Mouse (Mus musculus): Measurements from ENCODE around the gene Ephx4.
"Not testable (repeated sequence)": the region's sequence is repeated elsewhere in the genome, so short reads cannot be mapped to it uniquely, and the experiment has no call there.

Gene Ephx4

DNA sequence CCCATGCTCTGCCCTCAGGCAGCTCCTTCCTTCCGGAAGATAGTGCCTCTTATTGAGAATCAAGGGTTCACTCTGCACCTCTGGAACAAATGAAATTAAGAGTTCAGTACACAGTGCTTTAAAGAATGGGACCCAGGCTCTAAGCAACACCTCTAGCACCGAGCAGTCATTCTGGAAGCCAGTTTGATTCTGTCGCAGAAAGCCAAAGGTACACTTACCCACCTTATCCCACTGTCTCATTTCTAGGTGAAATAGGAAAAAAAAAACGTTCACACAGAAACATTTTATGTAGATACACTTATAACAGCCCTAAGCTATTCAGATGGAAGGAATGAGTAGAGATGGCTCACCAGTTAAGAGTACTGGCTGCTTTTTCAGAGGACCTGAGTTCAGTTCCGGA is at the start of gene Ephx4:
TSS of gene Ephx4 (plus strand) at position 301 of the 400 bp plus-strand sequence.
- in situ Hi-C loops (cut with MboI, MseI), result no loop called here

- in situ Hi-C loops (cut with MboI, MseI), result loop anchor here (10.0 kb wide), 1 partner anchor 151 kb away; the partner anchor contains the start of gene Gm42669
Measured at GRCm38 (mm10) chr5:107353981-107354380, 48.6 kb upstream of the Ephx4 start.

- in situ Hi-C loops (cut with MboI, MseI), result loop anchor here (10.0 kb wide), 1 partner anchor 149 kb away; the partner anchor contains the start of gene Gm42669
Measured at GRCm38 (mm10) chr5:107355801-107356200, 46.7 kb upstream of the Ephx4 start.

DNA sequence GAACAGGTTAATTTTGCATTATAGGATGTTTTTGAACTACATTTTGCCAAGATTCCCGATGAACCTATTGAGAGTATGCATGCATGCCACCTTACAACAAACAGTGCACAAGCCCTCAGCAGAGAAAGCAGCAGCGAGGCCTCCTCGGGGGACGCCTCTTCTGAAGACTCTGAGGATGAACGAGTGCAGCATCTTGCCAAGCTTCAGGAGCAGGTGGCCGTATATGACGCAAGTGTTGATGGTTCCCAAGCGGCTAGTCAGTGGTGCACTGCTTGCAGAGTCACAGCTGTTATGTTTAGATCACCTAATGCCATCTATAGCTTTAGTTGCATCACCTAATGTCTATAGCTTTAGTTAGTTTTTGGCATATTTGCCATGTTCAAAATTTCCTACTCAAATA is 44.8 kb upstream of the Ephx4 start:
- in situ Hi-C loops (cut with MboI, MseI), result loop anchor here (10.0 kb wide), 1 partner anchor 147 kb away; the partner anchor contains the start of gene Gm42669

- in situ Hi-C loops (cut with MboI, MseI), result loop anchor here (10.0 kb wide), 1 partner anchor 145 kb away; the partner anchor contains the start of gene Gm42669
Measured at GRCm38 (mm10) chr5:107359395-107360053, 43.0 kb upstream of the Ephx4 start.

GRCm38 (mm10) chr5:107360054-107360730 is 42.3 kb upstream of the Ephx4 start:
- in situ Hi-C loops (cut with MboI, MseI), result no loop called here

DNA sequence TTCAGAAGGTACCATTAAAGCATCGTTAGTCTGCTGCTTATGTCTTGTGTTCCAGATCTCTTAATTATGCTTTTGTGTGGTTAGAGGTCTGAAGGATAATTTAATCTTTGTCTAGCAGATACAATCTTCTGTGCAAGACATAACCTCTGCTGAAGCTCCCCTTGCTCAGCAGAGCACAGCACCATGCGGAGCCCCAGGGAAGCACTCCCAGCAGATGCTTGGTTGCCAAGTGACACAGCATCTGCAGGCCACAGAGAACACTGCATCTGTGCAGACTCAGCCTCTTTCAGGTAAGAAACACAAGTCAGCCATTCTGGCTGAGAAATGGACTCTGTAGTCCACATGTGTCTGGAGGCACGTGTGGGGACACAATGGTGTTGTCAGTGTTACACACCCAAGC is 32.5 kb upstream of the Ephx4 start:
- in situ Hi-C loops (cut with MboI, MseI), result no loop called here

DNA sequence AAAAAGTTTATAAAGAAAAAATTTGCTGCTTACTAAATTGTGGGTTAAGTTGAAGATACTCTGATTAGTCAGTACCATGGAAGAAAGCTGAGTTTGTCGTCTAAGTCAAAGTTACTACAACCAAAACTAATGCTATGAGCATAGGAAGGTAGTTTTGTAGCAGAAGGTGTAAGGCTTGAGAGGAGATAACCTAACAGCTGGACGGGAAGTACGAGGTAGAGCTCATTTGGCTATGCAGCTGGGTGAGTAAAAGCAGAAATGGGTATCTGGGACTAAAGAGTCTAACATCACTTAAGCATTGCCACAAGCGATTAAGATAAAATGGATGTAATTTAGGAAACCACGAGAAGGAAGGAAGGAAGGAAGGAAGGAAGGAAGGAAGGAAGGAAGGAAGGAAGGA is 31.2 kb upstream of the Ephx4 start:
- in situ Hi-C loops (cut with MboI, MseI), result no loop called here

GRCm38 (mm10) chr5:107373256-107373655 is 29.3 kb upstream of the Ephx4 start:
- in situ Hi-C loops (cut with MboI, MseI), result no loop called here

- in situ Hi-C loops (cut with MboI, MseI), result not testable (repeated sequence)
Measured at GRCm38 (mm10) chr5:107386448-107386847, 16.1 kb upstream of the Ephx4 start.

DNA sequence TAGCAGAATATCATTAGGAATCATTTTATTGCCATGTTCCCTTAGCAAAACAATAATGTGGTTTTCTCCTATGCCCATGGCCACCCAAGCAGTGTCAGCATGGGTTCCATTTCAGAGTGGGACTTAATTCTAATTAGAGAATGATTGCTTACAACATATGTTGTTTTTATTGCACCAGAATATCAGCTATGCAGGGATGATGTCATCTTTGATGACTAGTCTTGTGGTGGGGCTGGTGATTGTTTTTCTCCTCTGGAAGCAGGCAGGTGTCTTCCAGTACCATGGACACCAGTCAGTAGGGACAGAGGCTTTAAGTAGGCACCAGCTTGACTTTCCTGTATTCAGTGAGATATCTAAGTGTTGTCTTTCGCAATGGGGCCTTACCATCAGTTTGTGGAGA is 14.7 kb upstream of the Ephx4 start:
- in situ Hi-C loops (cut with MboI, MseI), result no loop called here

DNA sequence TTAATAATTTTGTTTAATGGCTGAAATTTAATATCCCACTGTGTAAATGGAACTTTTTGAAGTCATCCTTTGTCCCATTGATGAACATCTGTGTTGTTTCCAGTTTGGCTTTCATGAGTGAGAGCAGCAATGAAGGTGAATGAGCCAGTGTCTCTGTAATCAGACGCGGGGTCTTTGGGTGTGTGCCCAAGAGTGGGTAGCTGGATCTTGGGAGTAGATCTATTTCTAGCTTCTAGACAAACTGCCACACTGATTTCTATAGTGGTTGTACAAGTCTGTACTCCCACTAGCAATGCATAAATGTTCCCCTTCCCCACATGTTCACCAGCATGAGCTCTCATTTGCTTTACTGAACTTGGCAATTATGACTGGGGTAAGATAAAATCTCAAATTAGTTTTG is 13.2 kb upstream of the Ephx4 start:
- in situ Hi-C loops (cut with MboI, MseI), result no loop called here

GRCm38 (mm10) chr5:107394437-107394836 is 8.1 kb upstream of the Ephx4 start:
- in situ Hi-C loops (cut with MboI, MseI), result no loop called here

- in situ Hi-C loops (cut with MboI, MseI), result no loop called here
Measured at GRCm38 (mm10) chr5:107403011-107403946, 743 bp downstream of the Ephx4 start.

GRCm38 (mm10) chr5:107403947-107404684 is 1.6 kb downstream of the Ephx4 start:
- in situ Hi-C loops (cut with MboI, MseI), result no loop called here

GRCm38 (mm10) chr5:107405361-107405760 is 2.8 kb downstream of the Ephx4 start:
- in situ Hi-C loops (cut with MboI, MseI), result no loop called here

GRCm38 (mm10) chr5:107410305-107410704 is 7.8 kb downstream of the Ephx4 start:
- in situ Hi-C loops (cut with MboI, MseI), result no loop called here

- in situ Hi-C loops (cut with MboI, MseI), result no loop called here
Measured at GRCm38 (mm10) chr5:107411326-107411725, 8.8 kb downstream of the Ephx4 start.

DNA sequence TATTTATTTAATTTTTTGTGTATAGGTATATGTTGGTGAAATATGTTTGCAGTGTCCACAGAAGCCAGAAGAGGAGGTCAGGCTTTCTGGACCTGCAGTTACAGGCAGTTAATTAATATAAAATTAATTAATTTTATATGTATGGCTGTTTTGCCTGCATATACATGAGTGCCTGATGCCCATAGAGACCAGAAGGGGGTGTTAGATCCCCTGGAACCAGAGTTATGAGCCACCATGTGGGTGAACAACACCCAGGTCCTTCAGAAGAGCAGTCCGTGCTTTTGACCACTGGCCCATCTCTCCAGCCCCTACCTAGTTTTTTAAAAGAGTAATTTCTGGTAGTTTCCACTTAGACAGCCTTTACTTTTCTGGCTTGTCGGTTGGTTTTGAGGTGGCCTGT is 9.7 kb downstream of the Ephx4 start:
- in situ Hi-C loops (cut with MboI, MseI), result no loop called here

DNA sequence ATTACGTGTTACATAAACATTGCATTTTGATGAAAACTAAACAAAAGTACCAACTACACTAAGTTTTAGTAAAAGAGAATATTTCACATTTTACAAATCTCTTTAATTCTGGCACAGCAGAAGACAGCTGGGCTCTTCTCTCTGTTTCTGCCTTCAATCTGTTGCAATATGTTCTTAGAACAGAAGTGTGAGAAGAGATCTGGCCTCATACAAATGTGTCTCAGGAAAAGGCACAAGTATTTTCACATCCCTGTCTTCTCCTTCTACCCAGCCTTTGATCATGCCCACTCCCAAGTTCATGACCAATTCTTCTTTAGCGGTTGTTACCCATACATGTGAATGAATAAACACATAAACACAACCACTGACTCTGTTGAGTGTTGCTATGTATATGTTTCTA is 12.6 kb downstream of the Ephx4 start:
- in situ Hi-C loops (cut with MboI, MseI), result no loop called here

DNA sequence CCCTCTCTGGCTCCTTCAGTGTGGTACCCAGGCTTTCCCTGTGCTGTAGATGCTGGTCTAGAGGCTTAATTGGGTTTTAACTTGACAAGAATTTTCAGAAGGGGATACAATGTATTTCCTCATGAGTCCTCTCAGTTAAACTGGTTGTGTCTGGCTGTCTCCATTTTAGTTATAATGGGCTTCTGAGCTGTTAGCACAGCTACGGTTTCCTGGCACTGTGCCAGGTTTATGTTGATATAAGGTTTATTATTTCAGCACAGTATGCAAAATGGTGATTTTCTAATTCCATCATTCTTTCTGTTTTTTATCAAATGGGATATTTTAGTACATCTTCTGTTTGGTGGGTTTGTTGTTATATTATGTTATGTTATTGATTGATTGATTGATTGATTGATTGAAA is 19.1 kb downstream of the Ephx4 start:
- in situ Hi-C loops (cut with MboI, MseI), result no loop called here

Measured in T-helper 2 cell (primary cell).